Mouse (Mus musculus): Measurements from ENCODE around the gene Deup1.
A peak's percentile ranks its signal among the peaks of the same experiment; 100 is the strongest.
"Not testable (repeated sequence)": the region's sequence is repeated elsewhere in the genome, so short reads cannot be mapped to it uniquely, and the experiment has no call there.

Gene Deup1

GRCm38 (mm10) chr9:15587157-15587854, 40.4 kb downstream of the Deup1 start:
- no peak for DNase-seq

GRCm38 (mm10) chr9:15585956-15586355, 41.8 kb downstream of the Deup1 start:
- DNase-seq: no peak

GRCm38 (mm10) chr9:15584209-15584608, 43.5 kb downstream of the Deup1 start:
- DNase-seq: no peak

GRCm38 (mm10) chr9:15582026-15582425, 45.7 kb downstream of the Deup1 start:
- DNase-seq: no peak

- DNase-seq: no peak
Observed at GRCm38 (mm10) chr9:15580176-15580575, 47.6 kb downstream of the Deup1 start.

GRCm38 (mm10) chr9:15578946-15579345, 48.8 kb downstream of the Deup1 start:
- DNase-seq: no peak

GRCm38 (mm10) chr9:15578427-15578826, 49.3 kb downstream of the Deup1 start:
- no peak for DNase-seq

GRCm38 (mm10) chr9:15574750-15575454, 52.8 kb downstream of the Deup1 start:
- DNase-seq: no peak

- no peak for DNase-seq
Observed at GRCm38 (mm10) chr9:15562353-15562752, 65.4 kb downstream of the Deup1 start.

- no peak for DNase-seq
Observed at GRCm38 (mm10) chr9:15560451-15560850, 67.3 kb downstream of the Deup1 start.

- no peak for DNase-seq
Observed at GRCm38 (mm10) chr9:15553322-15553721, 74.4 kb downstream of the Deup1 start.

GRCm38 (mm10) chr9:15551933-15552851, 75.5 kb downstream of the Deup1 start:
- DNase-seq: no peak

- not testable (repeated sequence) for DNase-seq
Observed at GRCm38 (mm10) chr9:15551073-15551472, 76.7 kb downstream of the Deup1 start.

GRCm38 (mm10) chr9:15550461-15550961, 77.2 kb downstream of the Deup1 start:
- DNase-seq: no peak

GRCm38 (mm10) chr9:15541735-15542354, 85.9 kb downstream of the Deup1 start:
- no peak for DNase-seq

GRCm38 (mm10) chr9:15538979-15539533, 88.7 kb downstream of the Deup1 start:
- DNase-seq: no peak

GRCm38 (mm10) chr9:15537455-15538048, 90.2 kb downstream of the Deup1 start:
- no peak for DNase-seq

- DNase-seq: no peak
Observed at GRCm38 (mm10) chr9:15536861-15537426, 90.8 kb downstream of the Deup1 start.

- DNase-seq: no peak
Observed at GRCm38 (mm10) chr9:15535418-15535817, 92.3 kb downstream of the Deup1 start.

- no peak for DNase-seq
Observed at GRCm38 (mm10) chr9:15534110-15534509, 93.6 kb downstream of the Deup1 start.

GRCm38 (mm10) chr9:15533336-15534070, 94.2 kb downstream of the Deup1 start:
- DNase-seq: peak in 1 of 2 experiments; percentile 35

All from thymus, adult 18-20 months (tissue).